Mouse (Mus musculus) gastrocnemius, postnatal 25 days (tissue): ENCODE results near the gene Ppard. TPM values are rescaled to one million over a fixed set of nuclear protein-coding genes. Genes with fewer than 3 reads are reported as not detected.

Experiments
- DNase-seq: peaks from one replicate; pipeline ENCODE4 v3.0.0; 2022
- total RNA-seq, 2 experiments: library from RNA; stranded (reverse); gene quantifications; 1 replicate in 1 of 2; 2 replicates in 1 of 2; pipeline ENCODE4 v1.2.3; 2021

The Ppard gene
- total RNA-seq, 2 experiments from 2014 or later, result 29.1 to 30.2 TPM

DNA sequence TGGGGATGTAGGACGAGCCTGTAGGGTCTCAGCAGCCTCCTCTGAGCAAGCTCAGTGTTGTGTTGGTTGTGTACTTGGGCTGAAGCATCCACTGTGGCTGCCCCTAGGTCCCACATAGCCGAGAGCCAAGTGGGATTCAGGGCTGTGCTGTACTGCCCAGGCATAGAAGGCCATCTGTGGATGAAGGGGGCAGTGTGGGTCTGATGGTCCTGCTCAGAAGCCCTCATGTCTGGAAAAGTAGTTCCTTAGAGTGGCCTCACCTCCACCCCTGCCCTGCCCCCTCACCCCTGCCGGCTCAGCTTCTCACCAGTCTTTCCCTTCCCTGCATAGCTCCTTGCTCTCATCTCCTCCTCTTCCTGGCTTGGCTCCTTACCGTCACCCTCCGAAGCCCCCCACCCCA, 23.2 kb downstream of the Ppard start:
- DNase-seq, result no peak

DNA sequence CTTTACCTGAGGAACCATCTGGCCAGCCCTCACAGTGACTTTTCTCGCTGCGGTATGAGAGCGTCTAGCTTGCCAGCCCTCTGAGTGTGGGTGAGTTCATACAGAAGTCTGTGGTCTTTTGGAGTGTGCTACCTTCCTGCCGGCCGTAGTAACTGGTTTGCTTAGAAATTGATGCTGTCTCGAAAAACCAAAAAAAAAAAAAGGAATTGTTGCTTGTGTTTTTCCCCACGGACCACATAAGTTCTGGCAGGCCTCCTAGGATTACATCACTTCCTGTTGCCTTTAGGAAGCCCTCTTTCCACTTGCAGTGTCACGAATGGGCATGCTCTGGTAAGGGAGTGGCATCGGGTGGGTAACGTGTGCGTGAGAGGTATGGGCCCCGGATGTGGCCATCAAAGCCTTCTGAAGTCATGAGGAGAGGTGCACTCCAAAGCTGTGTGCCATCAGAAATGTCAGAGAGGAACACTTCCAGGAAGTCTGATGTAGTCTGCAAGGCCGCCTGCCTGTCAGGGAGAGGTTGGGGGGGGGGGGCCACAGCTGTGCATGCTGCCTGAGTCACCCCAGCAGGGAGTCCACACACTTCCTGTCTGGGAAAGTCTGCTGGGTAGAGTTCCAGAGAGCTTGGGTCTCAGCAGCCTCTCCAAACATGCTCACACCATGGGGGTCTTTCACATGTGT, 24.3 kb downstream of the Ppard start:
- peak; percentile 64 for DNase-seq

DNA sequence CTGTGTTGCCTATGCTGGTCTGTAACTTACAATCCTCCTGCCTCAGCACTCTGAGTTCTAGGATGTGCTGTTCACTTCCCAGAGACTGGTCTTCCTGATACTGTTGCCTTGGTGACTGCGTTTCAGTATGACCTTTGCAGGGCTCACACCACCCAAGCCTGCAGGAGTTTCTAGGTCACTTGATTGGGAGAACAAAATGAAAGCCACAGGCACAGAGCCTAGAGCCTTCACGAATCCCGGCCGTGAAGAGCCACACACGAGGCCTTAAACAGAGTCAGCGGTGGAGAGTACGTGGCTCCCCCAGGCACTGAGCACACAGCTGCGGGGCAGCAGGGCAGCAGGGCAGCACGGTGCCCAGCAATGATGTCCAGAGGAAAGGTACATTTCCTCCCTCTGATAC, 25.8 kb downstream of the Ppard start:
- DNase-seq, result no peak

- no peak for DNase-seq
Observed at GRCm38 (mm10) chr17:28259890-28260542, 27.5 kb downstream of the Ppard start.

GRCm38 (mm10) chr17:28260543-28260909, 28.0 kb downstream of the Ppard start:
- DNase-seq, result no peak

- DNase-seq, result no peak
Observed at GRCm38 (mm10) chr17:28261795-28262194, 29.3 kb downstream of the Ppard start.

DNA sequence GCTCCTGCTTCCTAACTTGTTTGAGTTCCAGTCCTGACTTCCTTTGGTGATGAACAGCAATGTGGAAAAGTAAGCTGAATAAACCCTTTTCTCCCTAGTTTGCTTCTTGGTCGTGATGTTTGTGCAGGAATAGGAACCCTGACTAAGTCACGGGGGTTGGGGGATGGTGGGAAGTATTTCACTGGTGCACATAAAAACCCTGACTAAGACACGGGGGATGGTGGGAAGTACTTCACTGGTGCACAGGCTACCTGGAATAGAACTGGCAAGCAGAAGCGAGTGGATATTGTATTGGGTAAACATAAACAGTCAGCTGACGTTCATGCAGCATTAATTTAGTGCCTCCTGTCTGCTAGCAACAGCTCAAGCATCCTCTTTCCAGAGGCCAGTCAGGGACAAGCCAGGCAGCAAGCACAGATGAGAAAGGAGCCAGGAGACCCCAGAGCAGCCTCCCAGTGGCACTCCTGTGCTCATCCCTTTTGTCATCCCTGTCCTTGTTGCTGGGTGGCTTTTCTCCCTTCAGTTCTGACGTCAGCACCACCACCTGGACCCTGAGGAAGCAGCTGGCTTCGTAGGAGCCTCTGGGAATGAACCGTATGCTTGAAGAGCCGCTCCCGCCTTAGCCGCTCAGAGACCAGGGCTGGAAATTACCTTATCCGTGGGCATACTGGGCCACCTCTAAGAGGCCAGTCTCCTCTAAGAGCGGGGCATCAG, 30.8 kb downstream of the Ppard start:
- DNase-seq, result no peak

DNA sequence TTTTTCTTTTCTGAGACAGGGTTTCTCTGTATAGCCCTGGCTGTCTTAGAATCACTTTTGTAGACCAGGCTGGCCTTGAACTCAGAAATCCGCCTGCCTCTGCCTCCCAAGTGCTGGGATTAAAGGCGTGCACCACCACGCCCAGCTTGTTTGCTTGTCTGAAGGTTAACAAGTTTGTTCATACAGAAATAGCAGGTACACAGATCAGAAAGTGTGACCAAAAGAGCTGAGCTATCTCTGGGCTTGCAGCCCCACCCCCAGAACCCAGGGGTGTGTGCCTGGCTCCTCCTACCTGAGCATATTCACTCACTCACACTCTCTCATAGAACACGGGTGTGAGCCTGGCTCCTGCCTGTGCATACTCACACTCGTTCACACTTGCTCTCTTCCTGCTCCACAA, 34.8 kb downstream of the Ppard start:
- DNase-seq, result no peak

DNA sequence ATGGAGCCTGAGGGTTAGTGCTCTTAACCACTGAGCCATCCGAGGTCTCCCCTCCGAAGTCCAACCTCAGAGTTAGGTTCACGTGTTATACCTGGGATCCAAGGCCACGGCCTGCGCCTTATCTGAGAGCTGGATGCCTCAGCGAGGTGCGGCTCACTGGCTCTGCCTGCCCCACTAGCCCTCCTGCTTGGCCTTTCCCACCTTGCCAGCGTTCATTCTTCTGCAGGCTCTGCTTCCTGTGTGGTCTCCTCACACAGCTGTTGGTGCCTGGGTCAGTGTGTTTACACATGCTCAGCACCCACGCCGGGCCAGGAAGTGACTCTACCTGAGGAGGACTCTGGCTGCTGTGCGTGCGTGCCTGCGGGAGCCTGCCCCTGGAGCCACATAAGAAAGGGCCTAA, 37.7 kb downstream of the Ppard start:
- DNase-seq, result no peak

DNA sequence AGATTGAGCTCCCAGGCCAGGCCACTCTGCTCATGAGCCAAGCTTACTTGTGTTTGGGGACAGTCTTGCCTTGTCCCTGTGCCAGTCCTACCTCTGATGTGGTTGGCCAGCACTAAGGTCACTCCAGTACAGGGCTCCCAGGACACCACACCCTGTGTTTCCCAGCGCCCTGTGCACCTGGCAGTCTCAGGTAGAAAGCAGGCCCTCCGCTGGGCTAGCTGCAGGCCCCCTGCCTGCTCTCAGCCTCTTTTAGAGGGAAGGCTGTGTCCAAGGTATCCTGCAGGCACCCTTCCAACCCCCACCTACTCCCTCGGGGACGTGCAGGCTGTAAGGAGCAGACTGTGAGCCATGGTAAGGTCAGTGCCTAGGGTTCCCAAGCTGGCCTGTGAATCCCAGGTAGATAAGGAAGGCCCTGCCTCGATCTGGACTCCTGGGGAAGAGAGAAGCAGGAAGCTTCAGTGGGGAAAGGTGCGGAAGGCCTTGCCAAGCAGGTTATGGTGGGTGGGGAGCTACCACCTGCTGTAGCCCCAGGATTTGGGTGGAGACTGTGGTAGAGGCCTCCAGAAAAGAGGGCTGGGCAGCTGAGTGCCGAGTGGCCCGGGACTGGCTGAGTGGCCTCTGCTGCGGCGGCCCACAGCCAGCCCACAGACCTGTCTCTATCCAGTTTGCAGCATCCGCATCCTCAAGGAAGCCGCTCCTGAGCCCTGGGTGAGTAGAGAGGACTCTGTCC, 39.2 kb downstream of the Ppard start:
- DNase-seq, result no peak

- DNase-seq, result peak; percentile 45
Observed at GRCm38 (mm10) chr17:28272281-28272680, 39.8 kb downstream of the Ppard start.

GRCm38 (mm10) chr17:28272837-28273236, 40.3 kb downstream of the Ppard start:
- no peak for DNase-seq

GRCm38 (mm10) chr17:28274739-28275138, 42.2 kb downstream of the Ppard start:
- DNase-seq, result no peak

- DNase-seq, result no peak
Observed at GRCm38 (mm10) chr17:28277226-28277625, 44.7 kb downstream of the Ppard start.

DNA sequence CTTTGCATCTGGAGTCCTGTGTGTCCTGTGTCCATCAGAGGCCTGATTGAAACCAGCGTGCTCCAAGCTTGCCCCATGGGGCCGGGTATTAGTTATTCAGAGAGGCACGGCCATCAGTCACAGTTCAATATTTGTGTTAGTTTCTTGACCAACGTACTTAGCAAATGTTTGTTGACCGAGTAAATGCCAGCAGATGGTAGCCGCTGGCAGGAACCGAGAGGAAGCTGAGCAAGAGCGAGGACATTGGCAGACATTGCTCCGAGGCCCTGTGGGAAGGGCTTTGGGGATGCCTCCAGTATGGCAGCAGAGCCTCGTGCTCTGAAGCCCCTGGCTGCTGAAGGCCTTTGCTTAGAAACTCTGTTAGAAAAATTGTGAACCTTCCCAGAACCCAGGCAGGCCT, 45.2 kb downstream of the Ppard start:
- DNase-seq, result no peak

GRCm38 (mm10) chr17:28278156-28278555, 45.7 kb downstream of the Ppard start:
- no peak for DNase-seq

GRCm38 (mm10) chr17:28279236-28279635, 46.7 kb downstream of the Ppard start:
- no peak for DNase-seq

- peak; percentile 84 for DNase-seq
Observed at GRCm38 (mm10) chr17:28279780-28280422, 47.4 kb downstream of the Ppard start.

DNA sequence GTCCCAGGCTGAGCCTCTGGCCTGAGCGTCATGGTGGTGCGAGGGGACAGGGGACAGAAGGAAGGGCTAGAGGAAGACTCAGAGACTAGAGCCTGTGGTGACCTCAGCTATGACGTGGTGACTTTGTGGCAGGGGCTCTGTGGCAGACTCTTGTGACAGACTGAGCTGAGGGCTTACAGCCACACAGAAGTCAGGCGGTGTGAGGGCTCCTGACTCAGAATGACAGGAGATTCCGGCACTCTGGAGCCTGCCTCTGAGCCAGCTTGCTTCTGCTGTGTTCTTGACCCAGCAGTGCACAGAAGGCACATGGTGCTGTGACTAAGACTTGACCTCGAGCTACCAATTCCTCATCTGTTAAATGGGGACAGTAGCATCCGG, 47.9 kb downstream of the Ppard start:
- DNase-seq, result no peak

DNA sequence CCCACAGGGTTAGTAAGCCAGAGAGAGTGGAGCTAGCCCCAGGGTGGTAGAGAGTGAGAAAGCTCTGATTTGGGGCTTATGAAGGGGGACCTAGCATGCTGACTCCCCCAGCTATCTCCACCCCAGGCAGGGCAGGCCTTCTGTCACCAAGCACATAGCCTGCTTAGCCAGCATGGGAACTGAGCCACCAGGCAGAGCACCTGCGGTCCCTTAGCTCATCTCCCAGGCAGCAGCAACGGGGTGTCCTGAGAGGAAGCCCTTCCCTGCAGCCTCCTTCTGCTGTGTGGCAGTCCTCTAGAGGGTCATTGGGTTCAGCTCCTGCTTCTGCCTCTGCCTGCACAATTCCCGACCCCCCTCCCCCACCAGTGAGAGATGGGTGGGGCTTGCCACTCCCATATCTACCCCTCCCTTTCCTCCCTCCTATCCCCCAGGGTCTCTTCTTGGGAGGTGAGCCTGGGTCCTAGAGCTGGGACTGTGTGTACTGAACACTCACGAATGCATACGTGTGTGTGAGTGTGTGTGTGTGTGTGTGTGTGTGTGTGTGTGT, 48.4 kb downstream of the Ppard start:
- DNase-seq, result no peak

GRCm38 (mm10) chr17:28281866-28282441, 49.5 kb downstream of the Ppard start:
- DNase-seq, result no peak

DNA sequence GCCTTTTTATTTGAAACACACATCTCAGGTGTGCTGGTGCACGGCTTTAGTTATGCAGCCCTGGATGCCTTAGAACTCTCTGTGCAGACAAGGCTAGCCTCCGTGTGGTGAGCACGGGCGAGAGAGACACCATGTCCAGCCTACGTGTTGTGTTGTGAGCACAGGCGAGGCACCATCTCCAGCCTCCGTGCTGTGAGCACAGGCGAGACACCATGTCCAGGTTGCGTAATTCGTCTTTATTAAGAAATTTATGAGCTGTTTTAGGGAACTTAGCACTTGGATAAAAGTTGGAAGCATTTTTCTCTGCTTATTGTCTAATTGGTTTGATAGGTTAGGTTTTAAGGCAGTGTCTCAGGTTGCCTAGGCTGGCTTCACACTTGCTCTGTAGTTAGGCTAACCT, 50.7 kb downstream of the Ppard start:
- no peak for DNase-seq
